Mouse (Mus musculus) testis, postnatal 14 days (tissue): ENCODE data around the gene Myrfl.

Source experiments
- DNase-seq: peaks from one replicate; pipeline ENCODE4 v3.0.0; 2021; ENCODE audit warnings: low spot score

The Myrfl gene

DNA sequence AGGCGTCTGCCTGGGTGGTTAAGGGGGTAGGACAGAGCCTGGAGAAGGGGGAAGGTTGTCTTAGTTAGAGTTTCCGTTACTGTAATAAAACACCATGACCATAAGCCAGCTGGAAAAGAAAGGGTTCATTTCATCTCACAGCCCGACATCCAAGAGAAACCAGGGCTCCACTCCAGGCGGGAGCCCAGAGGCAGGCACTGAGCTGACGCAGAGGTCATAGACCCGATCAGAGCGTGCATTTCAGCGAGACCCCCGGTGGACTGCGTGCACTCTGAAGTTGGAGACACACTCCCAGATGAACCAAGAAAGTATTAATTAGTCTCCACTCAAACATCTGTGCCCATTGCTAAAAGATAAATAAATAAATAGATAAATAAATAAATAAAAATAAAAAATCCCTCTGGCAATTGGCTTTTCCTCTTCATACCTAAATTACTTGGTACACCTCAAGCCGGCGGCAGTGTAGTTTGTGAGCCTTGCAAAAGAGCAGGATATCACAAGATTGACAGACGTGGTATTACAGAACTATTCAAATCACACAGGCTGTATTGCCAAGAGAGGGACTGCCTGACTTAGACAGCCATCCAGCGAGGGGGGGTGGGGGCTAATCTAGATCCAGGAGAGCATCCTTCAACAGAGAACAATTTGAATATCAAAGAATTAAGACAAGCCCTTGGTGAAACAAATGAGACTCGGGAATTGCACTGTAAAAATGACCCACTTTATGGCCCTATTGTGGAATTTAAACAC, 81.2 kb downstream of the Myrfl start:
- DNase-seq = no peak

DNA sequence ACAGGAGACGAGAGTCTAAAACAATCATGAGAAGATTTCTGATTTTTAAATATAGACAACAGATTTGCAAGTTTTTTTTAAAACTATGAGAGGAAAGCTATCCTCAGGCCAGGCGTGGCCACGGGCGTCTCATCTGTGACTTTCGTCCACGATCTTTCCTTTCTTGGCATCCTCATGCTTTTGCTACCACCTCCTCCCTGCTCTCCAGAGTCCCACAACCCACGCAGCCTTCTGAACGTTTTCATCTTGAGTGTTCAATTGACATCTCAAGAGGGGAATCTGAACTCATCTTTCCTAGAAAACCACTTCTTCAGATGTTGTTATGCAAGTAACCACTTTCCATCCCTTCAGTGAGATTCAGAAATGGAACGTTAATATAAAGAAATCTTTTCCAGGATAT, 83.6 kb downstream of the Myrfl start:
- DNase-seq = no peak

DNA sequence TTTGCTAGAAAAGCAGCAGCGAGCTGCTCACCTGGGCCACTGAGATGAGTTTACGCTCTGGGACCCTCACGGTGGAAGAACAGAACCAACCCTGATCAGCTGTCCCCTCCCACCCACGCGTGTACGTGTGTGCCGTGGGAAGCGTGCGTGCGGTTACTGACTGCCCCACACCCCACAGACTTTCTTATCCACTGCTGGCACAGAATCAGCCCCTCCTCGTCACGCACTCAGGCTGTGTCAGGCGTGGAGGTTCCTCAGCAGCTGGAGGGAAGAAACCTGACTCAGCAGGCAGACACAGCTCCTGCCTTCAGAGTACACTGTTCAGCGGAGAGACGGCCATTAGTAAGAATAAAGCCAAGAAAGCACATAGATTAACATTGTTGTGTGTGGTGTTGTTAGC, 86.0 kb downstream of the Myrfl start:
- no peak for DNase-seq

DNA sequence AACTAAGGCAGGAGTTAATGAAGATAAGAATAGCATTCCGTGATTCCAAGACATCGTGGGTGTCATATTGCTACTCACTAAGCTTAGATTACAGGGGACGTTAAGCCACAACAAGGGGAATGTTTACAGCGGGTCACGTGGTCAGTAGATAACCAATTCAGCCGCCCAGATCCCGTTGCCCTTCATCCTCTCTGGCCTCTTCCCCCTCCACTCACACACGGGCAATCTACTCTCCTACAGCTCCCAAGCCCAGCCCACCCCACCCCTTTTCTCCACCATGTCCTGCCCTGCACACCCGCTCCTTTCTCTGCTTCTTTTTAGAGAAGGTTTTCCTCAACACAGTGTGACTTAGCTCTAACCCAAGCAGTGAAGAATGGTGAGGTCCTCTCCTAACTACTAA, 87.3 kb downstream of the Myrfl start:
- DNase-seq = no peak

DNA sequence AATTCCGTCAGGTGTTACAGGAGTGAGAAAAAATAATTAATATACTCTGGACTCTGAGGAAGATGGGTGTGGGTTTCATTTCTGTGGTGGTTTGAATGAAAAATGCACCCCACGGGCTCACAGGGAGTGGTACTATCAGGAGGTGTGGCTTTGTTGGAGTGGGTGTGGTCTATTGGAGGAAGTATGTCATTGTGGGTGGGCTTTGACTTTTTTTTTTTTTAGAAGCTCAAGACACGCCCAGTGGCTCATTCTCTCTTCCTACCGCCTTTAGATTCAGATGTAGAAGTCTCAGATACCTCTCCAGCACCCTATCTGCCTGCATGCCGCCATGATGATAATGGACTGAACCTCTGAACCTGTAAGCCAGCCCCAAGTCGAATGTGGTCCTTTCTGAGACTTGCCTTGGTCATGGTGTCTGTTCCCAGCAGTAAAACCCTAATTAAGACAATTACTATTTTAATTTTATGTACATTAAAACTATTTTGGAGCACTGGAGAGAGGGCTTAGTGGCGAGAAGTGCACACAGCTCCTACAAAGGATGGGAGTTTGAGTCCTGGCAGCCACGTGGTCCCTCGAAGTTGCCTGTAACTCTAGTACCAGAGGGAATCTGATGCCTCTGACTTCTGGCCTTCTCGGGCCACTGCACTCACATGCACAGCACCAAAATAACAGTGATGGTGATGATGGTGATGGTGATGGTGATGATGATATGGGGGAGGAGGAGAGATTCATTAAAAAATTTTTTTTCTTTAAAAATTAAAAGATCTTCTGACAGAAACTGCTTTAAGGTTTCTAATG, 88.0 kb downstream of the Myrfl start:
- no peak for DNase-seq

DNA sequence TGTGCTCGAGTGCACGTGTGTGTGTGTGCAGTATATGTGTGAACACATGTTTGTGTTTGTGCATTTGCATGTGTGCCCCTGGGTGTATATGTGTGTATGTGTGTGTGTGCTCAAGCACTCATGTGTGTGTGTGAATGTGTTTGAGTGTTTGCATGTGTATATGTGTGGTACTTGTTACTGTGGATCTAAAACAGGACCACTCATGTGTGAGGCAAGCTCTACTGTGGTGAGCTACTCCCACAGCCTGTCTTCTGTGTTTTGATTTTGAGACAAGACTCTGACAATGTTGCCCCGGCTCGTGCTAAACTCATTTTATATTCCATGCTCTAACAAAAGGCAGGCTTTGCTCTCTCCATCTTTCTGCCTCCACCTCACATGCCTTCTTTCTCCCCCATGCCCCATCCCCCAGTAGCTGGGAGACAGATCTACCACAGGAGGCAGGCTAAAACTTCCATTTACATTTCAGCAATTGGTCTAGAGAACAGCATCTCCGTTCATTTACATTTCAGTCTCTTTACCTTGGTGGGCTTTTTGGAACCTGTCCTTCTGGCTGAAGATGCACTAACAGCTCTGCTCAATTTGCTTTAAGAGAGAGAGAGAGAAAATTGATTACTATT, 94.4 kb downstream of the Myrfl start:
- DNase-seq = no peak

DNA sequence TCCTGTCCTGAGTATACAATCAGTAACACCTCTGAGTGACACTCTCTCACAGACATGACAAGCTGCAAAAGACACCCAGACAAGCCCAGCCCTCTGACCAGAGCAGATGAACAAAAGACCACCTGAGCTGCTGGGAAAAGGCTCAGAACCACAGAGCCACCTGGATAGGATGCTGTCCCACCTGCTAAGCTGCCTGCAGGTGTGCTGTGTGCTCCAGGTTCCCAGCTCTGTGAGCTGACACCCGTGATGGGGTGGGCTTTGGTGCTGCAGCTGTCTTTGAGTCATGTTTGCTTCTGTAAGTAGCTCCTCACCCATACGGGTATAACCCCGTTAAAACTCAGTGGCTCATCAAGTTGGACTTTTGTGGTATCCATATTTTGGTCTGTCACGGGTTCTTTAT, 95.4 kb downstream of the Myrfl start:
- no peak for DNase-seq

DNA sequence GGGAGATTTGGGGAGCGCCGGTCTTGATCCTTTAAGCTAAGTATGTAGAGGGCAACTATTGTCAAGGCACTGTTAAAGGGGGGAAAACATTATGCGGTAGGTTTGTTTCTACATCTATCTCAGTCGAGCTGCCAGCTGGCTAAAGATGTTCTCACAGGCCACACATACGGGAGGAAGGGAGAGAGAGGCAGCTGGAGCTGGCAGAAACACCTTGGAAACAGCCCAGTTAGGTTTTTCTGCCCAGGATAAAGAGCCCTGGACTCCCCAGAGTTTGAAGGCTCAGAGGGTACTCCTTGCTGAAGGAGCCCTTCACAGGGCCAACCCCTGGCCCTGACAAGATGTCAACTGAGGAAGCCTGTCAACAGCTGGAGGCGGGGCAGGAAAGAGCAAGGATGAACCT, 100.7 kb downstream of the Myrfl start:
- no peak for DNase-seq

DNA sequence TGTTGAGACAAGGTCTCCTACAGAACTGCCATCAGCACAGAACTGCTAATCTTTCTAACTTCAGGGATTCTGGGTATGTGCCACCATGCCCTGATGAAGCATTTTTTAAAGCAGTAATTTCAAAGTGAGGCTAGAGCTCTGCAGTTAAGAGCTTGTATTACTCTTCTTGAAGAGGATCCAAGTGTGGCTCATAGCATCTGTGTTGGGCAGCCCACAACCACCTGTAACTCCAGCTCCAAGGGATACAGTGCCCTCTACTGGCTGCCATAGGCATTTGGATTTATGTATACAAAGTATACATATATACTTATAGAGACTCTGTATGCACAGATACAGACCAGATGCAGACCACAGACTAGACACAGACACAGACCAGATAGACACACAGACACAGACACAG, 107.6 kb downstream of the Myrfl start:
- DNase-seq = no peak

DNA sequence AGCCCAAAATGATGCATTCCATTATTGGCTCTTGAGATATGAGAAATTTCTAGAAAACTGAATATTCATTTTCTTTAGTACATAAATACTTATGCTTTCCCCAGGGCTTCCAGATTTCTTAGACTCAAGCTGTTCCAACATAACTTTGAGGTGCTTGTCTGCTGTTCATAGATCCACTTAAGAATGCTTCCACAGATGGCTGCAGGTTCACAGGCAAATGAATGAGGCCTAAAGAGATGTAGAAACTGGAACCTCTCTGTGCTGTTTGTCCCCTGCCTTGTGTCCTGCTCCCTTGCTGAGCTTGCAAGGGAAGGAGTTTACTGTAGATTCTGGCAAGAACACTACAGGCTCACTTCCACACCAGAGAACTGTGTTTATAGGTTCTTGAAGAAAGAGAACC, 108.3 kb downstream of the Myrfl start:
- no peak for DNase-seq

DNA sequence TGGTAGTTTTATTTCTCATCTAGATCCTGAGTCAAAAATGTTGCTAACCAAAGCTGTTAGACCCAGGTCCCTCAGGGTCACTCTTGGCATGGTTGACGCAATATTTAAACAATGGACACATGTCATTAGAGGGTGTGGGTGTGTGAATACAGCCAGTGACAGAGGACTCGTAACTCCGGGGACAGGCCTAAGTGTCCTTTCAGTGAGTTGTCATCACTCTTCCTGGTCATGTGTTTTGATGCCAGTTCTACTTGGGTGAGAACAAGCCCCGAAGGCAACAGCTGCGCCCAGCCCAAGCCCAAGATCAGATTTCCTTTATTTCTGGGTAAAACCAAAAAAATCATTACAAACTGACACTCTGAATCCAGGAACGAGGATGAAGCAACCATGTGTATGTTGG, 112.6 kb downstream of the Myrfl start:
- no peak for DNase-seq

DNA sequence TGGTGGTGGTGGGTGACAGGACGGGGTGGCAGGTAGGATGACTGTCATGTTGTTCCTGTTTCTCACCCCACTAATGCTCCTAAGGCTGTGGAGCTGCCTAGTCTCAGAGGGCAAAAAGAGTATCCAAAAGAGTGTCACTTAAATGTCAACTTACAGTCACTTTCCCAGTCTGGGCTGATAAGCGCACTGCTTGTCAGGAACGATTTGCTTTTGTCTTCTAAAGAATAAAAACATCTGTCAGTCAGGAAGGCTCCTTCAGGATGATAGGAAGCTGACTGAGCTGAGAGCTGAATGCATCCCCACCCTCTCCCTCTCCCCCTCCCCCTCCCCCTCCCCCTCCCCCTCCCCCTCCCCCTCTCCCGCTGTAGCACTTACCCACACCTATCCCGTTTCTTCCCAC, 113.7 kb downstream of the Myrfl start:
- no peak for DNase-seq

DNA sequence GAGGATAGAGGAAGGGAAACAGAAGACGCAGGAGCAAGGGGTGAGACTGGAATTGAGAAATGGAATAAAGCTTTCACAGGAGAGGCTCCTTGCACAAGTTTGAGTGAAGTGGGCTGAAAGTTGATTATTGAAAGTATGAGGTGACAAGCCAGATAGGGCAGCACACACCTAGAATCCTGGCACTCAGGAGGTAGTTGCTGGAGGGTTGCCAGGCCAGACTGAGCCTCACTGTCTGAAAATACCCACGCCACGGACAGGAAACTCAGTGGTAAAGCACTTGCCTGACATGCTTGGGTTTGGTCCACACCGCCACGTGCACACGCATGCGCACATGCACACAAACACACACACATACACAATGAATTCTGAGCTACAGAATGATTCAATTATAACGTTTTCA, 118.8 kb downstream of the Myrfl start:
- DNase-seq = no peak

DNA sequence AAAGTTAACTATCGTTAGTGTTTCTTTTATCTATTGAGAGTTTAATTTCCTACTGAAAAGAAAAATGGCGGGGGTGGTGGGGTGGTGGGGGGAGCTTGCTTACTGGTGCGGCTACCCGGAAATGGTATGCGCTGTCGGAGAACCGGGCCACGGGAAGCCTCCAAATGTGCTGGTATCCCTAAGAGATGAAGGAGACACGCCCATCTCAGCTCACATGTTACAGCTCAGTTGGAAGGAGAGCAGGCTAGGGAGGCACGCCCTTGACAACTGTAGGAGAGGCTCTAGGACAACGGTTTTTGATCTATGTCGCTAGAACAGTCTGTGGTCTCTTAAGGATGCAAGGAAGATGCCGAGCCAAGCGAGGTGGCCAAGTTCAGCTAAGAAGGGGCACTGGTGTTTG, 119.9 kb downstream of the Myrfl start:
- no peak for DNase-seq

DNA sequence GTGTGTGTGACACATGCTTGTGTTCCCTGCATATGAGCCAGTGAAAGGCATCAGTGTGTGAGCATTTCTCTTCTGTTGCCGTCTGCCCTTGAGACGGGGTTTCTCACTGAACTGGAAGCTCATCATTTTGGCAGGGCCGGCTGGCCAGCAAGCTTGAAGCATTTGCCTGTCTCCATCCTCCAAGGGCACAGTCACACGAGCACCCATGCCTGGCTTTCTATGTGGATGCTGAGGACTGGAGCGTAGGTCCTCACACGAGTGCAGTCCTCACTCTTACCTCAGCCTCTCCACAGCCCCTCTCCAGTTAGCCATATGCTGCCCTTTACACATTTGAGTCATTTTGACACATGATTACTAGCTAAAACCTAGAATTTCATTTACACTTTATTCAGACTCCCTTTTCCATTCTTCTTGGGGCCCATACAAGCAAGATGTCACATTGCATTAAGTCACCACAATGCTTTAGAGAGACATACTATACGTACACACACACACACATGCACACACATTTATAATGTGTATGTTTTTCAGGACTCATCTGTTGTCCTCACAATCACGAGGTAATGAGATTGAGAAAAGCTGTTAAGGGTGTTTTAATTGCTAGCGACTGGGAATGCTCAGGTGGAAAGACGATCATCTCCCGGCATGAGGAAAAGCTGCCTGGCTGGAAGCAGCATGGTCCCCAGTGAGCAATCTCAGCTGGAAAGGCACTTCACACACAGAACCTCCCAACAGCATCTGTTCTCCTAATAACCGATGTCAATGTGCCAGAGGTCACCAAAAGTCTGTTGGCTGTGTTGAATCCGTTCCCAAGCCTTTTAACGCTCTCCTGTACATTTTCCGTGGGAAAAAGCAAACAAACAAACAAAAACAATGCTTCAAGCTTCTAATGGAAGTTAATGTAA, 122.6 kb downstream of the Myrfl start:
- DNase-seq = no peak

DNA sequence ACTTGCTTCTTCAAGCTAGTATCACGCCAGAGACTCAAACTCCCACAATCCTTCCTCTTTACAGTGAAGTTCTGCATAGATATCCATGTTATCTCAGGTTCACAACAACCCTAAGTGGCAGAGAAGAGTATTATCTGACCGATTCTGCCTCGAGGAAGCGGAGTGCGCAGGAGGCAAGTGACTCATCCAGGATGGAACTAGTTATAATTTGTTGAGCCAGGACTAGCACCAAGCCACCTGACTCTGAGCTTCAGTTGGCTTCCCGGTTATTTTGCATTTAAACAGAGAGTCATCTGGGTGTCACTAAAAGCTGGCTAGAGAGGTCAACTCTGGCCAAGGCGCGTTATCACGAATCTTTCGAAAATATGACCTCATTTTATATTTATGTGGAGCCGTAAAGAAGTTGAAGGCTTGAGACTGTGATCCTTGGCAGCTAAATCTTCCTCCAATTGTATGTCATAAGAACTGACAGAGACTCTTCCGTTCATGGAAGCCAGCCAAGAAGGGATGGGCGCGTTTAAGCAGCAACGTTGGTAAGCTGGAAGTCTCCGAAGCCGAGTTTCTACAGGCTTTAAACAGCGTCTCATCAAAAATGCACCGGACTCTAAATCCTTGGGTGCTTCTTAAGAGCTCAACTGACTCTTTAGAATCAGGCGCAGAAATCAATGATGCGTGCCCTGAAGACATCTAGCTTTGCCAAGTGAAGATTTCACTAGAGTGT, 125.3 kb downstream of the Myrfl start:
- no peak for DNase-seq

DNA sequence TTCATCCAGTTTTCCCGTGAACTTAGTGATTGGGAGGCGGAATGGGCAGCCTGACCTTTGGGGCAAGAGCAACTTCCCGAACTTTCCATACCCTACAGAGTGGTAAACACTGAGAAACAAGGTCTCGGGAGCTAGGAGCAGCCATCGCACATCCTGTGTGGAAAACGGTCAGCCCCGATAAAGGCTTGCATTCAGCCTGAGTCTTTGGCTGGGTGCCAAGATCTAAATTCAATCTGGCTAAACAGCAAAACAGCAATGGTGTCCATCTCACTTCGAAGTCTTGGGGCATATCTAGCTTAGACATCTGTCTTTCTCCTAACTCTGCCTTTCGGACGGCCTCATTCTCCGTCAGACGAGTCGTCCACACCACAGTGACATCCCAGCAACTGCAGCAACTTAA, 128.1 kb downstream of the Myrfl start:
- DNase-seq = no peak

DNA sequence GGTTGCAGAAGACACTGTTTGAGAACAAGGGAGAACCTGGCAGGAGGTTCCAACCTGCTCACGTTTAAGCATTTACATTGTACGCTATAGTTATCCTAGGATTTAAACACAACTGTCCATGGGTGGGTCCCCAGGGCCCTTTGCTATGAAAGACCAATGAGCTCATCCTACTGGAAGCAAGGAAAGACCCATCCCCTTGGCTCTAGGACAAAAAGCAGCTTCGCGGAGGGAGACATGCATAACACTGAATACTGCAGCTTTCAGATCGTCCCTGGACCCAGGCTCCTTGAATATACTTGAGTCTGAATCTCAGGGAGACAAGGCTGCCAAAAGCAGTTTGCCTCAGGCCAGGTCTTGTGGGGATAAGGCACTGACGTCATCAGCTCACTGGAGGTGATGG, 130.2 kb downstream of the Myrfl start:
- DNase-seq = no peak

DNA sequence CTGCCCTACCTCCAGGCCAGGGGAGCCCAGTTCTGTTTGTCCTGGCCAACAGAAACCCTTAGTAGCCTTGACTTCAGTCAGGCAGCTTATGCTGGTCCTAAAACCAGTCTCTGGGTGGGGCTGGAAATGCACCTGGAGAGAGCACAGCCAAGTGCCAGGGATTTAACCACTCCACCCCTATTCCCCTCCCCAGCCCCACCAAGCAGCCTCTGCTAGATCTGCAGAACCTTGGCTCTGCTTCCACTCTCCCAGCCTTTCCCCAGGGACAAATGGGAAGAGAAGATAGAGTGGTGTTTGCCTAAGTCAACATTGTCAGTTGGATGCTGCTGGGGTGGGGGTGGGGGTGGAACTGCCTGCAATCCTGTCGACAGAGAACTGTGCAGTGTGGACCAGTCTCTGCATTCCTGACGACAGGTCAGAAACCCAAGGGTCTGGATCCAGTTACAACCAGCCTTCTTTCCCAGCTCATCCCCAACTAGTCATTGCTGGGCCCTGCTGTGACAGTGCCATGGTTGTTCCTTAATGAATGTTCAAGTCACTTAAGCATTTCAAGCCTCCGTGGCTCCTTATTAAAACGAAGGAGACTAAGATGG, 135.1 kb downstream of the Myrfl start:
- DNase-seq = no peak

DNA sequence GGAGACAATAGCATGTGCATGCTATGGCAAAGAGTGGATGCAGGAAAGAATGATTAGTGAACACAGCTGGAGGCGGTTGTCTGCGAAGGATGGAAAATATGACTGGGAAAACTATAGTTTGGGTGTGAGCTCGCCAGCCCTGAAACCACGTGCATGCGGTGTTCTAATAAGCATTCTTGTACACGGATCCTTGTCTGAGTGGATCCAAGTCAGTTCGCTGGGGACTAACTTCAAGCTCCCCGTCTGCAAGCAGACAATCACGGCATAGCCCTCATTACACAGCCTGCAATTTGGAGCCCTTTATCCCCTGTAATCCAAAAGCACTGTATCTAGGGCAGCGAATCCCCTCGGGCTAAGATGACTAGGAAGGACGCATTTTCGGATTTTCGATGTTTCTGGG, 136.2 kb downstream of the Myrfl start:
- no peak for DNase-seq

DNA sequence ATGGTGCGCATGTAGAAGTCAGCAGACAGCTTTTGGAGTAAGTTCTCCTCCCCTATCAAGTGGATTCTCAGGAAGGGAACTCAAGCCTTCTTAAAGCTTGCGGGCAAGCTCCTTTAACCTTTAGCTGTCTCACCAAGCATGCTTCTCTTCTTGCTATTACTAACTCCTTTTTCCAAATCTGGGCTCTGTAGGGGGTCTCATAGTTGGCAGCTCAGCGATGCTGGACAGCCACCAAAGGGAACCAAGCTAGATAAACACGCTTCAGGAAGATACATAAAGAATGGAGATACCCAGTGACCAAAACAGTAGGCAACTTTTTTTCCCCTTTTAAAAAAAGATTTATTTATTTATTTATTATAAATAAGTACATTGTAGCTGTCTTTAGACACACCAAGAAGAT, 136.9 kb downstream of the Myrfl start:
- no peak for DNase-seq
